Mouse (Mus musculus): ENCODE data around the gene Parp8. TPM values are rescaled to one million over a fixed set of nuclear protein-coding genes. Genes with fewer than 3 reads are reported as not detected.
A peak's percentile ranks its signal among the peaks of the same experiment; 100 is the strongest.

Parp8 gene
- total RNA-seq (2017) = 98.3 and 107 TPM in 2 replicates

DNA sequence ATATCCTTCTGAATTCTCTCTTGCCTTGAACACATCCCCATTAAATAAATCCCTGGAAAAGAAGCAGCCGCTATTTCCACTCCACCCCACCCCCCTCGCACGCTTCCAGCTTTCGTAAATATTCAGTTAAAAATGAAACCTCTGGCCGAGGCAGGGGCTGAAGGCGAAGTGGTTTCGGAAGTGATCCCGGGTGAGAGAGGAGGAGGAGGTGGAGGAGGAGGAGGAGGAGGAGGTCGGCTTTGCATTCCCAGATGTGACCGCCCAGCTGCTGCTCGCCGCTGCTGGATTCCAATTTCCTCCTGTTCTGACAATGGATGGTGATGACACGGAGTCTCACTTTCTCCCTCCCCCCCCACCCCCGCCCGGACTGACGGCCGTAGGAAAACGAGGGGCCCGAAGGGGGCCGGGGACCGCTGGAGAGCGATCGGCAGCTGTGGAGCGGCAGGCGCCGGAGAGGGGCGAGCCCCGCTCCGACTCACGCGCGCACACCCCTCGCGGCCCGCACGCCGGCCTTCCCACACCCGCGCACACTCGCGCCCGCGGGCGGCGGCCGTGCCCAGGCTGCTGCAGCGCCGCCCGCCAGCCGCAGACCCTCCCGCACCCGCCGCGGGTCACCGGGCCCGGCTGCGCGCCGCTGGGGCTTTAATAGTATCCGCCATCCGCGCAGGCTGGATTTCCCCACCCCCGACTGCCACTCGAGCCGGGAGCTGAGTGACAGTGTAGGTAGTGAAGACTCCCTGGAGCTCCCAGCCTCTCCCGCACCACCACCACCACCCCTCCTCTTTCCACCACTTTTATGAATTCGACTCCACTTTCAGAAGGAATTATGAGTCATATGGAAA is at the start of gene Parp8:
Parp8 (minus strand) TSS at position 312 of the 842 bp plus-strand sequence.
- ATAC-seq (replicated peaks; ENCODE audit: low read depth, poor library complexity, severe bottlenecking) = peak; percentile 15; the same call in 1 of the 2 replicates

DNA sequence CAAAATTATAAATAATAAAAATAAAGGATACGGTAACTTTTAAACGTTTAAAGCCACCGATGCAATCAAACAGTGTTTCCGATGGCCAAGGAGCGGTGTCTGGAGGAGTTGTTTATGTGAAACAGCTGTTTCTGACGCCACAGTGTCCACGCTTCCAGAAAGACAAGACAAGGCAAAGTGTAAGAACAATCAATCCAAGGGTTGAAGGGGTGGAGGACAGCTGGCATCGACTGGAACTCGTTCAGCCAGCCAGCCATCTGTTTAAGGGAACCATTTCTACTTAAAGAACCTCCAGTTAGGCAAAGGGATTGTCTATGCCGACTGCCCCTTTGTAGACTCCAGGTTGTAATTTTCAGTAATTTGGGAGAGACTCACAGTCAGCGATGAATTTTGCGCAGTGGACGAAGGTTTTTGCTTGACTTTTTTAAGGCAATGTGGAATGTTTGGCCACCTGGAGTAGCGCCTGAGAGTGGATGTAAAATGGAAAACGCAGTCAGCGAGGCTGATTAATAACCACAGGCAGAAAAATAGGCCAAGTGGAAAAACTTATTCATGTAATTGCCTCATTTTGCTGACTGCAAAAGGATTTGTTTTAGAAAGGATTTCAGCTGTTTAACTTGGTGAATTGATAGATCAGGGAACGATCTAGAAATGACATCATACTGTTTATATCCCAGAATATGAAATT is 37.4 kb upstream of the Parp8 start:
- ATAC-seq (replicated peaks; ENCODE audit: low read depth, poor library complexity, severe bottlenecking) = no peak

DNA sequence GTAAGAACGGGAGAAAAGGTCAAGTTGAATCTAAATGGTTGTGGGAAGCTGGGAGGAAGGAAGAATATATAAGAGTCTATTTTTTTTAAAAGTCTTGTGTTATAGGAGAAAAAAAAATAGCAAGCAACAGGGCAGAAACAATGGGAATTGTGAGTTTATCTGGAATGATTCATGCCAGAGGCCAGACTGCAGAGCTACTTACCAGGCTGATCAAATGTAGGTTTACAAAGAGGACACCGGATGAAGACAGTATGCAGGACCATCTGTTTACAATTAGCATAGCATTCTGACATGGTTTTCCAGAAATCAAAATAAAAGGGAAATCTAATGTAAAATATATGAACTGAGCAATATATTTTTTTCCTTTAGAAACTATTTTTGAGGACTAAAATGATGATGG is 31.1 kb upstream of the Parp8 start:
- ATAC-seq (replicated peaks; ENCODE audit: low read depth, poor library complexity, severe bottlenecking) = no peak

DNA sequence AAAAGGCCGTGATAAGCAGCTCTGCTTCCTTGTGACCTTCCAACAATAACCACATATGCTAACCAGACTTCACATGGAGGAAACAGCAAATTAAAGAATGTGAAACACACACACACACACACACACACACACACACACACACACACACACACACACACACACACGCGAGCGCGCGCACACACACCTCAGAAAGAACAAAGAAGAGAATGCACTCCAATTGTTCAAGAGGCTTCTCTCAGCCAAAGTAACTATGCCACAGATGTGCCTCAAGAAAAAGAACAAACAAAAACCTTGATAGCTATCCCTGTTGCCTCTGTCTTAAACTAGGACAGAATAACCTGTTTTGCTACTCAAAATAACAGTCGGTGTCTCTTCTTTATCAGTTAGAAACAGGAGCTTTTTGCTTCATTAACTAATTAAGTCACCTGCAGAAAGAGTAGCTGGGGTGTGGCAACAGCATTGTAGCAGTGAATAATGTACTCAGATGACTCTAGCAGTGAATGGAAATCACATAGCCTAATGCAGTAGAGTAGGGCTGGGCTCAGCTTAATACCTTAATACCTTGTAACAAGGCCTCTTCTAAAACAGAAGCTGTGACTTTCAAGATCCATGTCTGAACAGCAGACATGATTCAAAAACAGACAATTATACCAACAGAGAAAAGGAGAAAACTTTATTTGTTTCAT is 29.6 kb upstream of the Parp8 start:
- no peak for ATAC-seq (replicated peaks; ENCODE audit: low read depth, poor library complexity, severe bottlenecking)

DNA sequence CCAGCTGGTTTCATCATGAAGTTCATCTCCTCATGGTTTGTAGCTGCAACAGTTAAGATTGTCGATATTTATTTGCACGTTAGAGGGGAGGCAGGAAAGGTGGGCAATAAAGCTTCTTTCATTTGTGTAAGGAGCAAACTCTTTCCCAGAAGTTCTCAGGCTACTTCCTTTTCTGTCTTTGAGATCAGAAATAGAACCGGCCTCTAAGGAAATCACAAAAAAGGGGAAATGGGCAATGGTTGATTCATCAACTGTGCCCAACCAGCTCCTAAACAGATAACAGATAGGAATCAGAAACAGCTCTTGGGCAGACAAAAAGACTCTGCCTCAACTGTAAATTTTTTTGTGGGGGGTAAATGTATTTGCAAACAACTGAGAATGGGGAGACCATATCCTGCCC is 27.4 kb upstream of the Parp8 start:
- ATAC-seq (replicated peaks; ENCODE audit: low read depth, poor library complexity, severe bottlenecking) = peak; percentile 49

DNA sequence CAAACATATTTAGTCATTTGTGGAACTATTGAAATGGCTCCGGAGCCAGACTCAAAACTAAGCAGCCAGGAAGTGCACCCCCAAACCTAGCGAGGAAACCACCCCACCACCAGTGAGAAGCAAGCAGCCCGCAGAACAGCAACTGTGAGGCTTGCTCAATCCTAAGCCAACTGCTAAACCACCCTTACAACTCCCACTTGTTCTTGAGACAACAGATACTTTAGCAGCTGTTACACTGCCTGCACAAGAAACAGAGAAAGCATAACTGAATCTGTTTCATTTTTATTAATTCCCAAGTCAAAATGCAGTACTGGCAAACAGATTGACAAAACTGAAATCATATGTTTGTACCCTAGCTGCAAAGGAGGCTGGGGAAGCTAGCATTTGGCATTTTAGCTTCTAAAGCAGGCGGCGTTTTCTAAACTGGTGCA is 23.2 kb upstream of the Parp8 start:
- ATAC-seq (replicated peaks; ENCODE audit: low read depth, poor library complexity, severe bottlenecking) = peak; percentile 93

DNA sequence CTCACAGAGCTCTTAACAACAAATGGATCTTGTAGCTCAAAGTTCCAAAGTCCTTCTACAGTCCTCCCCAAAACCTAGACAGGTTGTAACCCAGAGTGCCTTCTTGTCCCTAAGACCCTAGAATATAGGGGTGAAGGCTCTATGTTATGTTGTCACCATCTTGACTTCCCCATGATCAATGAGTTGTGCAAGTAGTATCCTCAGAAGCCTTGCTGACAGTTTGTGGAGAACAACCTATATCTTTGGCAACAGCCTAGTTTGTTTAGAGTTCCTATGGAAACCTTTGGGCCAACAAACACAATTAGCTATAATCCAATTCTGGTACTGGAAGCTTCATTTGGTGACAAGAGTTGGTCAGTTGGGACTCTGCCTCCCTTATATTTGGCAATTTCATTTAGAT is 18.2 kb upstream of the Parp8 start:
- ATAC-seq (replicated peaks; ENCODE audit: low read depth, poor library complexity, severe bottlenecking) = no peak

DNA sequence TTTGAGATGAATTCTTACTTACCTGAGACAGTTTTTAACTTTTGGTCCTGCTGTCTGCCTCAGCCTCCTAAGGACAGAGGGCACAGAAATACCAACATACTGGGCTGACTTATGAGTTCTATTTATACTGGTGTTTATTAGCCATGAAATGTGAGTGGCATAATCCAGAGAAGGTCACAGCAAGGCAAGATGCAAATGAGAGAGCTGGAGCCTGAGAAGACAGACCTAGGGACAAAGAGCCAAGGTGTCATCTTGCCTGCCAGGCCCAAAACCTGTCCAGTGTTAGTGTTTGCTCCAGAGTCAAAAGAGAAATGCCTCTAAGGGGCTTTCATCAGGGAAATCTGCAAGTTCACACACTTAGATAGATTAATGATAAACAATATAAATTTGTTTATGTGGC is 15.7 kb upstream of the Parp8 start:
- no peak for ATAC-seq (replicated peaks; ENCODE audit: low read depth, poor library complexity, severe bottlenecking)

DNA sequence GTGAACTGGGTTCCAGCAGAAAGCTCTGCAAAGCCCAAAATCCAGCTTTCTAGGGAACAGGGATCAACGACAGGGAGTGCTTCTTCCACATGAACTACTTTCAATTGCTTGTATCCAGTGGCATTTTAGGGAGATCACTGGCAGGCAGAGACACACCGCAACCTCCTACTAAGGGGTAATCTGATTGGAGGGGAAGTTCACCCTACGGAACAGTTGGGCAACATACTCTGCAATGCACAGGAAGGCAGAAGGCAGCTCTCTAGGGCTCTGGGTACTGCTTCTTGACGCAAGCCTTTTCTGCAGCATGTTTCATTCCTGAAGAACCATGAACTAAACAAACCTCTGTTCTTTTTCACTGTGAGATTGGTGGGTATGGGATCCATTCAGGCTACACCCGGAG is 10.9 kb upstream of the Parp8 start:
- peak; percentile 33; the same call in 1 of the 2 replicates for ATAC-seq (replicated peaks; ENCODE audit: low read depth, poor library complexity, severe bottlenecking)

DNA sequence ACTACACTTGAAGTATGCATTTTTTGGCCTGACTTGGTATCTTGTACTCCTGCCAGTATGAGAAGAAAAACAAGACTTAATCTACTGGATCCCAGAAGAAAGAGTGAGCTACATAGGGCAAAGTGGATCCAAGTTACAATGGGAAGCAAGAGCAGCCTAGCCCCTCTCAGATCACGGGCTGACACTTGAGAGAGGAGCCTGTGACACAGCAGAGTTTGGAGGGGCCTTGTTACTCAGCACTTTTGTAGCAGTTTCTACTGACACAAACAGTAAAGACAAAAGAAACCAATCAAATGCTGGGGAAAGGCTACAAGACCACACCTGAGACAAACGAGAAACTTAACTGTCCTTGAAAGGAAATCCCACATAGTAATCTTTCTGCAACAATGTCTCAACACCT is 9.8 kb upstream of the Parp8 start:
- no peak for ATAC-seq (replicated peaks; ENCODE audit: low read depth, poor library complexity, severe bottlenecking)

DNA sequence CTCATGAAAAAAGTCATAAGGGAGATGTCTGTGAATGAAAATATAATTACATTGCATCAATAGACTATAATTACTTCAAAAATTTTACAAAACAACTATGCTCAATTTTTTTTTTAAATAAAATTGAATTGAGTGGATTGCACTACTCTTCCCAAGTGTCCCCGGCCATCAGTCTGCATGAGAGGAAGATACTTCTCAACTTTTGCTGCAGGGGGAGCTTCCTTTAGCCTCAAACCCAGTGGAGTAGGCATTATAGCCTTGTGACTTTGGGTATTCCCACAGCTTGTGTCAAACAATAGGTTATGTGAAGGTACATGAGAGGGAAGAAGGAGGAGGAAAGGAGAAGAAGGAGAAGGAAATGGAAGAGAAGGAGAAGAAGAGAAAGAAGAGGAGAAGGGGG is 9.3 kb upstream of the Parp8 start:
- ATAC-seq (replicated peaks; ENCODE audit: low read depth, poor library complexity, severe bottlenecking) = no peak

DNA sequence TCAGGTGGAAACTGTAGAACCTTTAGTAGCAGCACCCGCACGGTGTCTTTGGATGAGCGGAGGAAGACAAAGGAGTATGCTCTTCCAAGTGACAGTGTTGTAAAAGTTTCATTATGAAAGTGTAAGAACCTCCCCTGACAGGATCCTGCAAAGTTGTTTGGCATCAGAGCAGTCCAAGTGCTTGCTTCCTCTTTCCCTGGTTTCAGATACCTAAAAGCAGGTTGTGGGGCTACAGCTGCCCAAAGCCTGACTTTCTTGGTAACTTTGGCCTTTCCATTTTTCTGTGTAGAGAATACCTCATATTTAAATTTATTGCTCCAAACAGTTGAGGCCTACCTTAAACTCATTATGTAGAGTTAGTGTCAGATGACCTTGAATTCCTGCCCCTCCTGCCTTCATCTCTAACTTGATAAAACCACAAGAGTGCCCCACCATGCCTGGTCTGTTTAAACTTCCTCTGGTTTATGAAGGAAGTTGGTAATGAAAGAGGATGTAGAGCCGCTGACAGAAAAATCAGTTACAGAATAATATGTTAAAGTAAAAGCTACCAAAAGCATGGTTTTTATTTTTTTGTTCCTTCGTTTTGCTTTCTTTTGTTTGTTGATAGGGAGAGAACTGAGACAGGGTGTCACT is 8.5 kb upstream of the Parp8 start:
- ATAC-seq (replicated peaks; ENCODE audit: low read depth, poor library complexity, severe bottlenecking) = peak; percentile 66

DNA sequence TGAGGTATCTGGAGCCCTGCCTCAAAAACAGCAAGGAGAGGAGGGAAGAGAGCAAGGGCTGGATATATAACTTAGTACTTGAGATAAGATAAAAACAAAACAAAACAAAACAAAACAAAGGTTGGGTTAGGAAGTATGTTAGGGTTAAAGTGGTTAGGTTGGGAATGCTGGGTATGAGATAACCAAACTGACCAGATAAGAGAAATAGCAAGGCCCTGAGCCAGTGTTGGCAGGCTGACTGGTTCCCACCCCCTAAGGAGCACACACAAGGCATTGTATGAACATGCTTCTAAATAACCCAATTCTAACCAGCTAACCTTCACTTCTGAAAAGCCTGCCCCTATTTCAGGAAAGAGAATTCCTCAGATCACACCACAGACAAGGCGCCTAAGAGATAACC is 7.1 kb upstream of the Parp8 start:
- no peak for ATAC-seq (replicated peaks; ENCODE audit: low read depth, poor library complexity, severe bottlenecking)

DNA sequence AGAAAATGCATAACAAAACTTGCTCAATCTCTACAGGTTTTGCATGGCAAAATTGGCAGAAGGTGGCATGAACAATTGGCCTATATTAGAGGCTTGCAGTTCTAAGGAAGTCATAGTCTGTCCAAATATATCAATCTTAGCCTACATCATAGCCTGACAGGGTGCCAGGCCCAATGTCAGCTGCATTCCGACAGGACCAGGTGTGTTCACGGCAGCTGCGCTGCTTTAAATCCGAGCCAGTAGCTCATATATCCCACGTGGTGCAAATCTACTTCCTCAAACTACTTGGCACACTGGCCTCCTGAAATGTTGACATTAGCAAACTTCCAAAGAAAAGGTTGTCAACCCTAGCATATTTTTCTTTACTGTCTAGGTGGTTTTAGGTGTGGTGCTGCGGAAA is 6.2 kb upstream of the Parp8 start:
- ATAC-seq (replicated peaks; ENCODE audit: low read depth, poor library complexity, severe bottlenecking) = 0 out of 2 replicates have a peak, but pooled peaks have one; percentile 6

DNA sequence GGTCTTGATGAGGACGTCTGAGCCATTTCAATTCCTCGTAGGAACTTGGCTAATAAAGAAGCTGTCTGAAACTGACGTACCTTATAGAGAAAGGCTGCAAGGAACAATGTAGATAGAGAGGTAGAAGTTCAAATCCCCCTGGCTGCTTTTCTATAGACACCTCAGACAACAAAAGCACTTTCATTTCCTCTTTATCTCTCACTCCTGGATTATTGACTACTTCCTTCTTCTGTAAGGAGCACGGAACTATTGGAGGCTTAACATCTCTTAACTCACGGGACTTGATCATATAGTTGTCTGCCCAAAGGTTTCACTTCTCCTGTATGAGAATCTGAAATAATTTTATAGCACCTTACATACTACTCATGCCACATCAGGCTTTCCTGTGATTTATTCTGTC is 2.9 kb upstream of the Parp8 start:
- ATAC-seq (replicated peaks; ENCODE audit: low read depth, poor library complexity, severe bottlenecking) = peak; percentile 26

DNA sequence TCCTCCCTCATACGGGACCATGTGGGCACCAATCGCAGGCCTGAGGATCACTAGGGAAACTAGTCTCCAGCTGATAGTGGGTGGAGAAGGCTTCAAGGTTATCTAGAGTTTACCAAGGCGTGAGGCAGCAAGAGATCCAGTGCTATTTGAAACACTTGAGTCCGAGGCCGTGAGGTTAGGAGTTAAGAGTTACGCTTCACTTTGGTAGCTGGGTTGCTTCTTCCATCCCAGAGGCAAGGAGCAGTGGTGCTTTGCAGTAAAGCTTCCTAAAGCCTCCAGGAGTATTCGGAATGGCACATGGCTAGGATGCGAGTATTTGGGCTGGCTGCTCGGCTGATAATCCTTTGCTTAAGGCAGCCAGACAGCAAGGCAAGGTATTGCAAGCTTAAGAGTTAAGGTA is 2.0 kb upstream of the Parp8 start:
- ATAC-seq (replicated peaks; ENCODE audit: low read depth, poor library complexity, severe bottlenecking) = no peak

DNA sequence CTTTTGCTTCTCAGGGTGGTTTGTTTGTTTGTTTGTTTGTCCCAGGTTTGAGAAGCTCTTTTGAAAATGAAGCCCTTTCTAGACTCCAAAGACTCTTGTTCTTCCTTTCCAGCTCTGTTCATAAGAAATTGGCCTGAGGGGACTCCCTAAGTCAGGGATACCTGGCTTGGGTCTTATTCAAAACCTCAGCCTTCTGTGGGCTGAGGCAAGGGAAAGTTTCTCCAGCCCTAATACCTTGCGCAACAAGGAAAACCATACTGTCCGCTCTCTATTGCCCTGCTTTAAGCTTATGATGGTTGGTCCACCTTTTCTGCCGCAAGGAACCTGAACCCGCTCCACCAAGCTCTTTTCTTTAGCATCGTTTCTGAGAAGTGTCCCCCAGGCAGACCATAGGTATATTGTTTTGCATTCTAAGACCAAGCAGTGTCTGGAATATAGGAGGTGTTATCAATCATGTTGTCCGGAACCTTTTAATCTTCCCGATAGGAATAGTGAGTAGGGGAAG is 991 bp upstream of the Parp8 start:
- 0 out of 2 replicates have a peak, but pooled peaks have one; percentile 9 for ATAC-seq (replicated peaks; ENCODE audit: low read depth, poor library complexity, severe bottlenecking)

DNA sequence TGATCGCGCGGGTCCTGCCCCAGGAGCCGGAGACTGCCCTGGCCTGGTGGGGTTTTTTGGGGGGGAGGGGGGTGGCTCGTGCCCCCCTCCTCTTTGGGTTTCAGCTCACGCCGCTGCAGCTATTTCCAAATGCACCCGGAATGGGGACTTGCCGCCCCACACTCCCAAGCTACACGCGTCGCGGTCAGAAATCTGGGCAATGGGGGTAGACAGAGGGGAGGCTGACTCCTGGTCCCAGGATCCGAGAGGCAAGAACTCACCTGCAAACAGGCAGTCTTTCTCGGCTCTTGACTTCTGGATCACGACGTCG is 466 bp downstream of the Parp8 start:
- ATAC-seq (replicated peaks; ENCODE audit: low read depth, poor library complexity, severe bottlenecking) = no peak

DNA sequence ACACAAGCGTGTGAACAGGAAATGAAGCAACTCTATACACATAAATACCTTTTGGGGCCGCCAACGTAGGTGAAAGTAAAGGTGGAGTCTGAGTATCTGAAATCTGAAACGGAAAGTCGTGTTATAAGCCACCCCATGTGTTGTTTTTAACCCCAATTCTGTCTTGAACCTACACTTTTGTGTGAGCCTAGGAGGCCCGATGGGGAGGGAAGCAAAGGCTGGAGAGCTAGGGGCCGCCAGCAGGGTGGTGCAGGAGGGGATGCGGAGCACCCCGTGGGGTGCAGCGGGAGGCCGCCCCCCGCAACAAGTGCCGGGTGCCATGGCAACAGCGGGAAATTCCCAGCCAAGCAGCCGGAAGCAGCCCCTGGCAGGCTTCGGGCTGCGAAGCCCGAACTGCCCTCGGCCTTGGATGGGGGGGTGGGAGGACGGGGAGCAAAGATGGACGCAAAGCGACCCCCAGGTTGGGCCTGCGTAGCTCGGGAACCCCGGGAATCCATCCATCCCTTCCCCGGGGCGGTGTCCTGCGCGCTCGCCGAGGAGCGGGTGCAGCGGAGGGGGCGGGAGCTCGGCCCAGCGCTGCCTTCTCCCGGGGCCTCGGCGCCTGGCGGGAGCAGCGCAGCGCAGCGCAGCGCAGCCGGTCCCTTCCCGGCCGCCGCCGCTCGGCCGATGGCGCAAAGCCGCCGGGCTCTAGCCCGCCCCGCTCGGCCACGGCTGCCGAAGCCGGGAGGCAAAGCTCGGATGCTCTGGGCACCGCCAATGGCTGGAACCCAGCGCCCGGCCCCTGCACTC is 1.0 kb downstream of the Parp8 start:
- peak; percentile 23 for ATAC-seq (replicated peaks; ENCODE audit: low read depth, poor library complexity, severe bottlenecking)
